Mouse (Mus musculus) hindbrain, postnatal 0 days (tissue): ENCODE data around the gene Tmem159. TPM values are rescaled to one million over a fixed set of nuclear protein-coding genes. Genes with fewer than 3 reads are reported as not detected.
A peak's percentile ranks its signal among the peaks of the same experiment; 100 is the strongest.

Experiments
- ATAC-seq: fragments of 200-750 bp; cut with Nextera tagmentation; 2 replicates; pipeline ENCODE4 v1.8.0; 2017; ENCODE audit warnings: mild to moderate bottlenecking, moderate TSS enrichment, moderate library complexity
- DNase-seq: peaks from one replicate; pipeline ENCODE4 v3.0.0-alpha.2; 2015; ENCODE audit warnings: low spot score
- H3K27ac ChIP-seq: fragments of 300-500 bp; sonication (generic); 2 replicates; pipeline ENCODE4 v1.5.1; 2014; ENCODE audit warnings: mild to moderate bottlenecking
- H3K27me3 ChIP-seq: fragments of 300-500 bp; sonication (generic); 2 replicates; pipeline ENCODE4 v1.6.1; 2014; ENCODE audit warnings: low read length, mixed read lengths; ENCODE audit not compliant: insufficient read depth
- H3K36me3 ChIP-seq: fragments of 300-500 bp; sonication (generic); 2 replicates; pipeline ENCODE4 v1.6.1; 2014; ENCODE audit warnings: low read length, mixed read lengths; ENCODE audit not compliant: insufficient read depth
- H3K4me1 ChIP-seq: fragments of 300-500 bp; sonication (generic); 2 replicates; pipeline ENCODE4 v1.6.1; 2014; ENCODE audit warnings: antibody characterized with exemption, low read length, mixed read lengths; ENCODE audit not compliant: insufficient read depth
- H3K4me2 ChIP-seq: fragments of 300-500 bp; sonication (generic); 2 replicates; pipeline ENCODE4 v1.6.1; 2014; ENCODE audit warnings: low read depth, mild to moderate bottlenecking, low read length, moderate library complexity, mixed read lengths
- H3K4me3 ChIP-seq: fragments of 300-500 bp; sonication (generic); 2 replicates; pipeline ENCODE4 v1.5.1; 2014; ENCODE audit warnings: low read length
- H3K9ac ChIP-seq: fragments of 300-500 bp; sonication (generic); replicated peaks from 2 replicates; pipeline ENCODE4 v1.6.1; 2014; ENCODE audit warnings: mild to moderate bottlenecking, low read length, moderate library complexity, mixed read lengths
- H3K9me3 ChIP-seq: fragments of 300-500 bp; sonication (generic); 2 replicates; pipeline ENCODE4 v1.6.1; 2016; ENCODE audit warnings: low read length, mixed read lengths
- CTCF ChIP-seq: IDR thresholded peaks from 2 replicates; pipeline ENCODE4 v1.5.1; 2016; ENCODE audit warnings: antibody characterized with exemption, control low read depth, low read depth
- WGBS: fragments of 180-500 bp; shearing (Covaris S2); extraction: QIAGEN DNeasy Blood & Tissue Kit; methylation state at CpG from one replicate; pipeline ENCODE4 v1.1.7; 2014; 5-methylcytosine and 5-hydroxymethylcytosine counted together
- polyA plus RNA-seq: library from polyadenylated mRNA; unstranded; fragments of >200 nt; fragmentation: Nextera tagmentation; extraction: Ambion mirVana; gene quantifications from 2 replicates; pipeline ENCODE4 v1.2.1, GENCODE M21; 2015
- total RNA-seq: library from RNA; depleted of rRNA; stranded (reverse); fragments of >200 nt; gene quantifications from 2 replicates; pipeline ENCODE4 v1.2.3, GENCODE M21; 2014

The Tmem159 gene
- total and polyA plus RNA-seq, 2 experiments from 2014 or later = 21.4 to 23.0 TPM

DNA sequence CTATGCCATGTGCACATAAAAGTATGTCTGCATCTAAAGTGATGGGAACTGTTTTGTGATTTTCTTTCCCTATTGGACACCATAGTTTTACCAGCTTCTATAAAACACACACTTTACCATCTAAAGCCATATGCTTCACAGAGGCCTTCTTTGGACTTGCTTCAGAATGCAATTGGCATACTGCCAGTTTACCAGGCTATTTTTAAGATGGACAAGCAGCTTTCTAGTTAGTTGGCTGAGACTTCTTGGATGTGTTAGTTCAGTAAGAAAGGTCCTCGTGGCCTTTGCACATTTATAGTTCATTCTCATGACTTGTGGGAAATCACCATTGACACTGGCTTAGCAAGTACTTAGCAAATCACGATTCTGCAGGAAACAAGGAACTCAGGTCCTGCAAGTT is 4.2 kb downstream of the Tmem159 start:
- no peaks in the 10 kb centered on the region for H3K9me3 ChIP-seq
- no peak overlapping the region for H3K27ac ChIP-seq
- 51% methylated on average over 2 of the region's 2 CpGs for WGBS
- TF ChIP-seq CTCF = no peak
- no peak overlapping the region for H3K4me2 ChIP-seq
- H3K36me3 ChIP-seq = no peaks in the 10 kb centered on the region
- ATAC-seq (no peak), DNase-seq (no peak)
- H3K9ac ChIP-seq = no peak overlapping the region
- H3K4me3 ChIP-seq = no peak overlapping the region
- no peaks in the 10 kb centered on the region for H3K27me3 ChIP-seq
- no peaks in the 10 kb centered on the region for H3K4me1 ChIP-seq

DNA sequence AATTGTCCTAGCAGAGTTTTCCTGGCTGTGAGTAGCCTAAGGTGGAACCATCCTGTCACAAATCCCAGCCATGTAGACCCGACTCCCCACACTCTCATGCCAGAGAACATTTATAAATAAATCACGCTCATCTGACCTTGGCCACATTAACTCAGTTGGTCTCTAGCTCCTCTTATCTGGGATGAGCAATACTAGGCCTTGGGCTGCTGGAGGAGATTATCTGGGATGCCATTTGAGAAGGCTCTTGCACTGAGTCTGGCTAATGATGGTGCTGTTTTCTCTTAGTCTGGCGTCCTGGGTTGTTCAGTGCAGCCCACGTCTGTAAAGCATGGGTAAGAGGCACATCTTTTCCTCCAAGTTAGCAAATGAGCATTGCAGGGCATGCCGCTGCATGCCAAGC is 7.5 kb downstream of the Tmem159 start:
- WGBS = 87% methylated on average over 5 of the region's 5 CpGs
- no peak overlapping the region for H3K4me3 ChIP-seq
- no peak overlapping the region for H3K4me2 ChIP-seq

DNA sequence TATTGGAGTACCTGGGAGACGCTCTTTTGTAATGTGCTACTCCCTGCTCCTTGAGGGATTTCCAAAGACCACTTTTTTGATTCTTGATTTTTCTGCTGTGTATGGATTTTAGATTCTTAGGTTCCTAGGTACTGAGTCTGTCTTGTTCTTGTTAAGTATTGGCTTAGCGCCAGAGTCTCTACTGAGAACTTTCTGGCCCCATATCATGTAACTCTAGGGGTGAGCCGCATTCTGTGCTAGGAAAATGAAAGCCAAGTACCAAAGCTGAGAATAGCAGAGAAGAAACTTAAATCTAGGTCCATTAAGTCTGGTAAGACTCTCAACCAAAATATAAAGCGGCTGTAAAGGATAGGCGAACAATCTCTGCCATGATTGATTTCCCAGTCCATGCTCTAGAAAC is 14.8 kb downstream of the Tmem159 start:
- 95% methylated on average over 5 of the region's 5 CpGs for WGBS
- no peak overlapping the region for H3K4me2 ChIP-seq
- H3K36me3 ChIP-seq = no peaks in the 10 kb centered on the region
- H3K4me3 ChIP-seq = no peak overlapping the region
- H3K27ac ChIP-seq = no peak overlapping the region
- no peaks in the 10 kb centered on the region for H3K27me3 ChIP-seq
- no peak for ATAC-seq
- no peaks in the 10 kb centered on the region for H3K9me3 ChIP-seq
- DNase-seq = no peak
- H3K9ac ChIP-seq = no peak overlapping the region
- H3K4me1 ChIP-seq = no peaks in the 10 kb centered on the region
- TF ChIP-seq CTCF = no peak

More for the DNA sequence above, 7.5 kb downstream of the Tmem159 start:
- H3K27me3 ChIP-seq = no peaks in the 10 kb centered on the region
- H3K36me3 ChIP-seq = no peaks in the 10 kb centered on the region
- ATAC-seq (no peak), DNase-seq (no peak)
- H3K9ac ChIP-seq = no peak overlapping the region
- H3K4me1 ChIP-seq = no peaks in the 10 kb centered on the region
- no peak overlapping the region for H3K27ac ChIP-seq
- H3K9me3 ChIP-seq = no peaks in the 10 kb centered on the region
- no peak for TF ChIP-seq CTCF

DNA sequence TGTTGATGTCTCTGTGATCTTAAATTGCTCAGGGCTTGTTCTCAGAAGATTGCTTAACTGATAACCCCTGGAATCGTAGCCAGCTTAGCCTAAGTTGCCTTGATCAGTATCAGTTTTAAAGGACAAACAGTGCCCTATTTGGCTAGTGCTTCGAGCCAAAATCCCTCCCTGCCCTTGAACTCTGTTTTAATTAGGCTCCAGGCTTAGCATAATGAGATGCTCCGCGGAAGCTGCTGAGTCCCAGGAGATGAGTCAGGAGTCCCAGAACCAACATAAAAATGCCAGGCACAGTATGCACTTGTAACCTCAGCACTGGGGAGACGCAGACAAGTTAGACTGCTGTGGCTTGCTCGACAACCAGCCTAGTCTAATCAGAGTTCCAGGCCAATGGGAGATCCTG is 15.4 kb downstream of the Tmem159 start:
- ATAC-seq = no peak
- no peak for DNase-seq
- no peak overlapping the region for H3K4me2 ChIP-seq
- H3K4me1 ChIP-seq = no peaks in the 10 kb centered on the region
- H3K27ac ChIP-seq = no peak overlapping the region
- WGBS = 32% methylated on average over 6 of the region's 6 CpGs
- no peaks in the 10 kb centered on the region for H3K9me3 ChIP-seq
- TF ChIP-seq CTCF = no peak
- H3K36me3 ChIP-seq = no peaks in the 10 kb centered on the region
- H3K4me3 ChIP-seq = no peak overlapping the region
- H3K27me3 ChIP-seq = no peaks in the 10 kb centered on the region
- no peak overlapping the region for H3K9ac ChIP-seq

DNA sequence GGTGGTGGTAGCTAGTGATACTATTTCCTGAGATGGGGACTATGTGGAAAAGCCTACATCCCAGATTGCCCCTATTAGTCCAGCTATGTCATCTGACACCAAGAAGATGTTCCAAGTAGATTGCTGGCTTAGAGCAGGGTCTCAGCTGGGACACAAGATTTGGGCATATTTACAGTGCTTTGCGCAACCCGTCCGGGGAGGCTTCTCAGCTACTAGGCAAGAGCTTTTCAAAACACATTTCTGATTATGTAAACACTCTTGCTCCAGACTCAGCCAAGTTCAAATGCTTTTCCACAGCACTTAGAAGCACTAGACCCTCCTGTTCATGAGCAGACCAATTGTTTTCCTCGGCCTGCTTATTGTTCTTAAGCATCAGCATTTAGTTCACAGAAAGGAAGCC is 21.6 kb downstream of the Tmem159 start:
- Histone ChIP-seq H3K4me2 (no peak overlapping the region), H3K4me3 (no peak overlapping the region), H3K4me1 (no peaks in the 10 kb centered on the region), H3K27me3 (no peaks in the 10 kb centered on the region), H3K9ac (no peak overlapping the region), H3K27ac (no peak overlapping the region), H3K9me3 (no peaks in the 10 kb centered on the region), H3K36me3 (no peaks in the 10 kb centered on the region)
- ATAC-seq = no peak
- 84% methylated on average over 4 of the region's 4 CpGs for WGBS
- TF ChIP-seq CTCF = no peak
- DNase-seq = no peak

DNA sequence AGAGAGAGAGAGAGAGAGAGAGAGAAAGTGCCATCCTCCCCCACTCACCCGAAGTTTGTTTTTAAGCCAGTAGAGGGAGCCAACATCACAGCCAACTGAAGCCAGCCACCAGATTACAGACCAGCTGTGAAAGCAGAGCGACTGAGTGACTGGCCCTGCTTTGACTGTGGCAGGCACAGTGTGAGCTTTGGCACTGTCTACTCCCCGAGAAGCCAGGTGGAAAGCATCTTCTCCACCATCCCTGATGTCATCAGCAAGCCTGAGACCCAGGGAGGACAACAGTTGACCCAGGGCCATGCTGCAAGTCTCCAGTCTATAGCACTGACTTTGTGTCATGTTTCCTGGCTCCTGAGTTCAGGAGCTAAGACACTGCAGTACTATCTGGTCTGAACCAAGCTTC is 22.7 kb downstream of the Tmem159 start:
- peak; percentile 95 for TF ChIP-seq CTCF
- ATAC-seq (peak; percentile 93), DNase-seq (peak; percentile 88)
- H3K27me3 ChIP-seq = no peaks in the 10 kb centered on the region
- no peak overlapping the region for H3K9ac ChIP-seq
- no peaks in the 10 kb centered on the region for H3K9me3 ChIP-seq
- H3K36me3 ChIP-seq = no peaks in the 10 kb centered on the region
- no peak overlapping the region for H3K4me3 ChIP-seq
- 2% methylated on average over 3 of the region's 3 CpGs for WGBS
- no peaks in the 10 kb centered on the region for H3K4me1 ChIP-seq
- H3K4me2 ChIP-seq = no peak overlapping the region
- no peak overlapping the region for H3K27ac ChIP-seq

DNA sequence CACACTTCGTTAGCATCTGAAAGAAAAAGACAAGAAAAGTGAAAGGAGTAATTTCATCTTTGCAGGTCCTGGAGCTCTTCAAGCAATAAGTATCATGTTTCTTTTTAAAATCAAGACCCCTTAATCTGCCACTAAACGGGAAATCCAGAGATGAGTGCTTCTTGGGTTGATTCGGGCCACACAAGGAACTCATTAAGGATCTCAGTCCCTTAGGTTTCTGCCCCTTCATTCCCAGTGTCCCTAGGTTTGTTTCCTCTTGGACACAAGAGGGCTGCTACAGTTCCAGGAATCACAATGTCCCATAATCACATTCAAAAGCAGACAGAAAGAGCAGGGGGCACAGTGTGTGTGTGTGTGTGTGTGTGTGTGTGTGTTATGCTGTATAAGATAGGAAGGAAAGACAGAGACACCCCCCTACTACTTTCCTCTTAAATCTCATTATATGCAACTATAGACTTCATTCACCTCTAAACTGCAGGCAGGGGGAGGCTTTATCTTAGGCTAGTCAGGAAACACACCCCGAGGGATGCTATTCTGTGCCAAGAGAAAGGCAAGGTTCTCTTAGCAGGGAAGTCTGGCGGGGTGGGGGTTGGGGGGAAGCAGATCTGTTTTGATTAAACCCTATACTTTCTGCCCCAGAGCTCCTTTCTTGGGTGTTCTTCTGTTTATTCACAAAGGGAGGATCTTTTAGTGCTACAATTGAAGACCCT is 25.0 kb downstream of the Tmem159 start:
- no peaks in the 10 kb centered on the region for H3K27me3 ChIP-seq
- no peaks in the 10 kb centered on the region for H3K36me3 ChIP-seq

More for the DNA sequence above, 25.0 kb downstream of the Tmem159 start:
- Histone ChIP-seq H3K4me3 (no peak overlapping the region), H3K9ac (no peak overlapping the region), H3K4me2 (no peak overlapping the region), H3K9me3 (no peaks in the 10 kb centered on the region), H3K27ac (no peak overlapping the region), H3K4me1 (no peaks in the 10 kb centered on the region)
- ATAC-seq = no peak
- DNase-seq = no peak
- TF ChIP-seq CTCF = no peak
- WGBS = 43% methylated on average over 5 of the region's 5 CpGs
